Mouse (Mus musculus): Measurements from ENCODE around the gene Gm11756.
"Not testable (repeated sequence)": the region's sequence is repeated elsewhere in the genome, so short reads cannot be mapped to it uniquely, and the experiment has no call there.

The Gm11756 gene

DNA sequence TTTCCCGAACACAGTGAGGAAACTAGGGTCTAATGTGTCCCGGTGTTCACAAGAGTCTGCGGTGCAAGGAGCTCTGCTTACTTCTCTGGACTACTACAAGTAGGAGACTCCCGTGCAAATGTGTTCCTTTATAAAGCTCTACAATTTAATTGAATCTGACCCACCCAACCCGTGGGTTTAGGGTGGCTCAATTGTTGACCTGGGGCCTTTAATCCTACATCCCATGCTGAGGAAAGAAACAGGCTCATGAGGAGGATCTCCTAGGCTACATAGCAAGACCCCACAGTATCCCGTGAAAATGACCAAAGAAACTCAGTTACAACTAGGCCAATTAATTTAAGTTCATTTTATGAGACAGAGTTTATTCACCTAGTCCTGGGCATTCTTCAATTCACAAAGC, at the start of gene Gm11756:
Gm11756 (minus strand) TSS at position 101 of the 400 bp plus-strand sequence.
- not testable (repeated sequence) for DNase-seq (ENCODE audit: low read depth, low spot score)

- DNase-seq (ENCODE audit: low read depth, low spot score) = no peak
These were observed 29.9 kb upstream of the Gm11756 start, which contains the start of gene 2310002L09Rik for GRCm38 (mm10) chr4:73950375-73950896. Gene 2310002L09Rik, minus strand, starts transcription at chr4:73950846.

- DNase-seq (ENCODE audit: low read depth, low spot score) = not testable (repeated sequence)
These were observed 14.7 kb downstream of the Gm11756 start, which contains the start of gene Gm13871 for GRCm38 (mm10) chr4:73905853-73906252. Gene Gm13871, minus strand, starts transcription at chr4:73905953.

GRCm38 (mm10) chr4:73891012-73891411, 29.5 kb downstream of the Gm11756 start, which contains the start of gene Gm11757:
Gene Gm11757, minus strand, starts transcription at chr4:73891112.
- DNase-seq (ENCODE audit: low read depth, low spot score) = not testable (repeated sequence)

GRCm38 (mm10) chr4:73876166-73876565, 44.4 kb downstream of the Gm11756 start, which contains the start of gene Gm11758:
Gene Gm11758, minus strand, starts transcription at chr4:73876266.
- not testable (repeated sequence) for DNase-seq (ENCODE audit: low read depth, low spot score)
